Mouse (Mus musculus) midbrain, embryonic 15.5 days (tissue): Measurements from ENCODE around the gene Gkap1. TPM values are rescaled to one million over a fixed set of nuclear protein-coding genes. Genes with fewer than 3 reads are reported as not detected.

Experiments
- ATAC-seq: fragments of 200-750 bp; cut with Nextera tagmentation; replicated peaks from 2 replicates; pipeline ENCODE4 v1.8.0; 2017; ENCODE audit warnings: moderate TSS enrichment
- H3K27ac ChIP-seq: fragments of 300-500 bp; sonication (generic); 2 replicates; pipeline ENCODE4 v1.5.1; 2015; ENCODE audit warnings: mild to moderate bottlenecking, inconsistent platforms
- H3K27me3 ChIP-seq: fragments of 300-500 bp; sonication (generic); replicated peaks from 2 replicates; pipeline ENCODE4 v1.6.1; 2015; ENCODE audit warnings: inconsistent platforms
- H3K36me3 ChIP-seq: fragments of 300-500 bp; sonication (generic); replicated peaks from 2 replicates; pipeline ENCODE4 v1.6.1; 2015; ENCODE audit warnings: inconsistent platforms
- H3K4me1 ChIP-seq: fragments of 300-500 bp; sonication (generic); 2 replicates; pipeline ENCODE4 v1.6.1; 2015; ENCODE audit warnings: inconsistent platforms
- H3K4me2 ChIP-seq: fragments of 300-500 bp; sonication (generic); 2 replicates; pipeline ENCODE4 v1.6.1; 2015; ENCODE audit warnings: inconsistent platforms, mild to moderate bottlenecking, moderate library complexity
- H3K4me3 ChIP-seq: fragments of 300-500 bp; sonication (generic); 2 replicates; pipeline ENCODE4 v1.5.1; 2015; ENCODE audit warnings: mild to moderate bottlenecking, inconsistent platforms
- H3K9ac ChIP-seq: fragments of 300-500 bp; sonication (generic); 2 replicates; pipeline ENCODE4 v1.6.1; 2015; ENCODE audit warnings: mild to moderate bottlenecking, inconsistent platforms
- H3K9me3 ChIP-seq: fragments of 300-500 bp; sonication (generic); 2 replicates; pipeline ENCODE4 v1.6.1; 2016; ENCODE audit warnings: inconsistent platforms
- WGBS: fragments of 180-500 bp; shearing (Covaris S2); methylation state at CpG from one replicate; pipeline ENCODE4 v1.1.7; 2015; ENCODE audit warnings: mixed read lengths; 5-methylcytosine and 5-hydroxymethylcytosine counted together
- polyA plus RNA-seq: library from polyadenylated mRNA; unstranded; fragments of >200 nt; fragmentation: Nextera tagmentation; extraction: Ambion mirVana; gene quantifications from 2 replicates; pipeline ENCODE4 v1.2.1, GENCODE M21; 2015

Gene Gkap1
- 30.7 and 32.6 TPM in 2 replicates for polyA plus RNA-seq

DNA sequence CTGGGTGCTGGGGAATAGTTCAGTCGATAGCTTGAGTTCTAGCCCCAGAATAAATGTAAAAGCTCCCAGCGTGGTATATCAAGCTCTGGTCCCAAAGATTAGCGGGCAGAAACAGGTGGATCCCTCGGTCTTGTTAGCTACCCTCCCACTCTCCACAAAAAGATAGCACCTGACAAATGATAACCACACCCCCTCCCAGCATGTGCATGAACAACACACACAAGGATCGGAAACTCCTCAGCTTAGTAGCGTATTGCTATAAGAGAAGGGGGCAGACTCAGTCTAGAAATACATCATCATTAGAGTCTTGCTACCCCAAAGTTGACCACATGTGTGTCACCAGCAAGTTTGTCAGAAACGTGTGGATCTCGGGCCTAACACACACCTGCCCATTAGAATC lies at the start of gene Gkap1:
TSS of gene Gkap1 (minus strand) at position 101 of the 400 bp plus-strand sequence.
- peak within 1 kb of the TSS; percentile 55 for H3K9ac ChIP-seq
- no peaks in the 10 kb centered on the region for H3K9me3 ChIP-seq
- peak within 1 kb of the TSS; percentile 65 for H3K4me3 ChIP-seq
- H3K4me2 ChIP-seq: peak within 1 kb of the TSS; percentile 61
- H3K27me3 ChIP-seq: no peaks in the 10 kb centered on the region
- WGBS: 76% methylated on average over 8 of the region's 8 CpGs
- ATAC-seq: no peak
- H3K27ac ChIP-seq: peak within 1 kb of the TSS; percentile 81
- H3K4me1 ChIP-seq: peaks cover 20% of the 10 kb centered on the region
- no peaks in the 10 kb centered on the region for H3K36me3 ChIP-seq

DNA sequence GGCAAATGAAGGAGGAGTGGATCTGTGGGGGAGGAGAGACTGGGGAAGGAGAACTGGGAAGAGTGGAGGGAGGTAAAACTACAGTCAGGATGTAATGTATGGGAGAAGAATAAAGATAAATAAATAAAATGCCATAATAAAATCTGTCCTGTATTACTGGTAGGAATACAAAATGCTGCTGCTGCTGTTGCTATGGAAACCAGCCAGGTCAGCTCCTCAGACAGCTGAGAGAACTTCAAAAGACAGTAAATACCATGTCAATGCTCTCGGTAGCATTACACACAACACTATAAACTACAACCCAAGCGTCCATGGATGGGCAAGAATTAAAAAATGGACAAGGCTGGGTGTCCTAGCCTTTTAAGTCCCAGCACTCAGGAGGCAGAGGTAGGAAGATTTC lies 42.3 kb upstream of the Gkap1 start:
- no peak for ATAC-seq
- 31% methylated on average over 2 of the region's 2 CpGs for WGBS
- H3K36me3 ChIP-seq: no peaks in the 10 kb centered on the region
- no peak overlapping the region for H3K4me3 ChIP-seq
- peak overlapping the region; percentile 67 for H3K27ac ChIP-seq
- H3K9ac ChIP-seq: no peak overlapping the region
- no peaks in the 10 kb centered on the region for H3K9me3 ChIP-seq
- H3K27me3 ChIP-seq: no peaks in the 10 kb centered on the region
- H3K4me2 ChIP-seq: no peak overlapping the region
- H3K4me1 ChIP-seq: peaks cover 12% of the 10 kb centered on the region

DNA sequence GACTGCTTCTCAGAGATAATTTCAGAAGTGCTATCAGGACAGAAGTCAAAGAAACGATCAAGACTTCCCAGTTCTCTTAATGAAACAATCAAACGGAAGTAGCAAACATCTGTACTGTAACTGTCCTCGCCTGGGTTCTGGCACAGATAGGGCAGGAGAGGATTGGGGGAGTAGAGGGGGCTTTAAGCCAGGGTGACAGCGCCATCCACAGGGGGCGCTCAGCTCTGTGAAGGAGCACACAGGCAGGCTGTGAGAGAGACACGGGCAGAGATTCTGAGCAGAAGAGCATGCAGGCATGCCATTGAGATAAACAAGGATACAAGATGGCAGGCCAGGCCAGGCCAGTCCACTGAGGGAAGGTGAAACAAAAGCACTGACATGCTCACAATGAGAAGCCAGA lies 39.5 kb upstream of the Gkap1 start:
- Histone ChIP-seq H3K9me3 (no peaks in the 10 kb centered on the region), H3K4me3 (no peak overlapping the region), H3K27ac (no peak overlapping the region), H3K4me1 (peaks cover 12% of the 10 kb centered on the region), H3K27me3 (no peaks in the 10 kb centered on the region), H3K9ac (no peak overlapping the region), H3K4me2 (no peak overlapping the region), H3K36me3 (no peaks in the 10 kb centered on the region)
- no peak for ATAC-seq
- WGBS: 69% methylated on average over 6 of the region's 6 CpGs

DNA sequence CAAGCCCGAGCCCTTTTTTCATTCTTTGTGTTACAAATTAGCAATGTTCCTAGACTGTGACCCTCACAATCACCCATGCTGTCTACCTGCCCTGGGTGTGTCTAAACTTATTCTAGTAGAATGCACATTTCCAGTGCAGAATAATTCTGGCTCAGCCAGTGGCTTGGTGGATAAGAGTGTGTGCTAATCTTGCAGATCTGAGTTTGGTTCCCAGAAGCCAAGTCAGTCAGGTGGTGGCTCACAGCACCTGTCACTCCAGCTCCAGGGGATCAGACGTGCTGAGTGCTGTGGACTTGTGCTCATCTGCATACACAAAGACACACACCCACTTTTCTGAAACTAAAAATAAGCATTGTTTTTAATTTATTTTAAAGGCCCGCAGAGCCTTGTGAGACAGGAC lies 38.3 kb upstream of the Gkap1 start:
- peaks cover 12% of the 10 kb centered on the region for H3K4me1 ChIP-seq
- no peak for ATAC-seq
- no peak overlapping the region for H3K27ac ChIP-seq
- no peaks in the 10 kb centered on the region for H3K9me3 ChIP-seq
- H3K9ac ChIP-seq: no peak overlapping the region
- H3K27me3 ChIP-seq: no peaks in the 10 kb centered on the region
- H3K4me2 ChIP-seq: no peak overlapping the region
- H3K36me3 ChIP-seq: no peaks in the 10 kb centered on the region
- WGBS: 68% methylated on average over 3 of the region's 3 CpGs
- H3K4me3 ChIP-seq: no peak overlapping the region

DNA sequence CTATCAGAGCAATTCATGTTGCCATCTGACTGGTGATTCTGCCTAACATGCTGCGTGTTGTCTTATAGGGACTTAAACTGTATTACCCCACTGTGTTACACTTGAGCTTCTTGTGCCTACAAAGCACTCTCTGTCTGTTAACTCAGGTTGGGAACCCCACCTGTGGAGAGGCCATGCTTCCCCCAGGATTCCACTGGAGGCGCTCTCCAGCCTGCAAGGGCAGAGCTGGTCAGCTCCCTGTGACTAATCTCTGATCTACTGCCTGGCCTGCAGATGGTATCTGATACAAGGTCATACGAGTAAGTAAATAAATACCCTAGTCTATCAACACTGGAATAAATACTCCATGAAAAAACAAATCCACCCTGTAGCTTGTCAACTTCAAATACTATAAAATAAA lies 35.9 kb upstream of the Gkap1 start:
- Histone ChIP-seq H3K27ac (no peak overlapping the region), H3K36me3 (no peaks in the 10 kb centered on the region), H3K4me3 (no peak overlapping the region), H3K9ac (no peak overlapping the region), H3K27me3 (no peaks in the 10 kb centered on the region), H3K9me3 (no peaks in the 10 kb centered on the region), H3K4me2 (no peak overlapping the region), H3K4me1 (no peaks in the 10 kb centered on the region)
- WGBS: 38% methylated on average over 3 of the region's 3 CpGs
- ATAC-seq: no peak

DNA sequence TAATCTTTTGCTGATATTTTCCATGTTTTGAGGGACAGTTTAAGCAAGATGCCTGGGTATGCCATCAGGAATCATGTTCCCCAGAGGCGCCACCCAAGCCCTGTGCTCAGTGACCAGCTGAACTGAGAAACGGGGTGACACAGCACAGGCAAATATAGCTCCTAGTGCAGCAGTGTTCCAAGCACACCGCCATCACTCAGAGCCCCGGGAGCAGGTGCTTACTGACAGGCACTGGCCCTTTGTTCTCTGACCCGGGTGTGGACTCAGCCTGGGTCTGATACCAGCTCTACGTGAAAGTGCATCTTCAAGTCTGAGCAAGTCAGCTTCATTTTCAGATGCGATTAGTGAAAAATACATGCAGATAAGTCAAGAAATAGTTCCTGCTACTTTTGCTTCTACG lies 34.0 kb upstream of the Gkap1 start:
- no peaks in the 10 kb centered on the region for H3K27me3 ChIP-seq
- no peaks in the 10 kb centered on the region for H3K36me3 ChIP-seq
- no peak for ATAC-seq
- H3K27ac ChIP-seq: no peak overlapping the region
- H3K4me1 ChIP-seq: no peaks in the 10 kb centered on the region
- H3K4me3 ChIP-seq: no peak overlapping the region
- H3K9me3 ChIP-seq: no peaks in the 10 kb centered on the region
- H3K9ac ChIP-seq: no peak overlapping the region
- 65% methylated on average over 8 of the region's 8 CpGs for WGBS
- H3K4me2 ChIP-seq: no peak overlapping the region

DNA sequence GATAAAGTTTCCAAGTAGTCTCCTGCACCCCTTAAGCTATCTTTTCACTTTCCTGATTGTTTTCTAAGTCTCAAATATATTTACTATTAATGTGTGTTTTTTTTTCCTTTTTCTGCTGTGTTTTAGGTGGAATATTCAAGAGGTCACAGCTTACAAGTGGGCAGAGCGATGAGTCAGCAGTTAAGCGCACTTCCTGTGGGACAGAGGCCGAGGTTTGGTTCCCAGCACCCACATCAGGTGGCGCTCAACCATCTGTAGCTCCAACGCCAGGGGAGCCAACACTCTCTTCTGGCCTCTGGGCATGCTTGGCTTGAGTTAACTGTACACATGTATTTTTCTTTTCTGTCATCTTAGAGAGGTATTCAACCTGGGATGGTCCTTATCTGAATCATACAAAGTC lies 32.0 kb upstream of the Gkap1 start:
- H3K27ac ChIP-seq: no peak overlapping the region
- H3K27me3 ChIP-seq: no peaks in the 10 kb centered on the region
- H3K4me1 ChIP-seq: no peaks in the 10 kb centered on the region
- WGBS: 92% methylated on average over 5 of the region's 5 CpGs
- H3K9ac ChIP-seq: no peak overlapping the region
- H3K4me2 ChIP-seq: no peak overlapping the region
- ATAC-seq: no peak
- no peak overlapping the region for H3K4me3 ChIP-seq
- no peaks in the 10 kb centered on the region for H3K36me3 ChIP-seq
- H3K9me3 ChIP-seq: no peaks in the 10 kb centered on the region

DNA sequence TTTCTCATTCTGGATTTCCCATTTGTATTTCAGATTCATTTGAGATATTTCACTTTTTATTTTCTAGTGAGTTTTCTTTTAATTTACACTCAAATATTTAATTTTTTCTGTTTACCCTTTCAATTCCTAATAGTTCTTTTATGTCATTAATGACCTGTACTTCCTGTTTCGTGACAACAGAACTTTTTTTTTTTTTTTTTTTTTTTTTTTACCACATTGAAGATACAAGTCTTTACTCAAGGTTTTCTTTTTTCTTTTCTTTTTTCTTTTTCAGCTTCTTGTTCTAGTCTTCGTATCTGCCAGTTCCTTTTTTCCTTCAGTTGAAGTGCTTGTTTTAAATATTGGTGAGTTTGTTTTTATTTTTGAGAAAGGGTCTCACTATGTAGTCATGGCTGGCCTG lies 29.7 kb upstream of the Gkap1 start:
- Histone ChIP-seq H3K4me1 (no peaks in the 10 kb centered on the region), H3K36me3 (no peaks in the 10 kb centered on the region), H3K4me3 (no peak overlapping the region), H3K27ac (no peak overlapping the region), H3K27me3 (no peaks in the 10 kb centered on the region), H3K9ac (no peak overlapping the region), H3K4me2 (no peak overlapping the region), H3K9me3 (no peaks in the 10 kb centered on the region)
- WGBS: 92% methylated on average over 2 of the region's 2 CpGs
- ATAC-seq: no peak

DNA sequence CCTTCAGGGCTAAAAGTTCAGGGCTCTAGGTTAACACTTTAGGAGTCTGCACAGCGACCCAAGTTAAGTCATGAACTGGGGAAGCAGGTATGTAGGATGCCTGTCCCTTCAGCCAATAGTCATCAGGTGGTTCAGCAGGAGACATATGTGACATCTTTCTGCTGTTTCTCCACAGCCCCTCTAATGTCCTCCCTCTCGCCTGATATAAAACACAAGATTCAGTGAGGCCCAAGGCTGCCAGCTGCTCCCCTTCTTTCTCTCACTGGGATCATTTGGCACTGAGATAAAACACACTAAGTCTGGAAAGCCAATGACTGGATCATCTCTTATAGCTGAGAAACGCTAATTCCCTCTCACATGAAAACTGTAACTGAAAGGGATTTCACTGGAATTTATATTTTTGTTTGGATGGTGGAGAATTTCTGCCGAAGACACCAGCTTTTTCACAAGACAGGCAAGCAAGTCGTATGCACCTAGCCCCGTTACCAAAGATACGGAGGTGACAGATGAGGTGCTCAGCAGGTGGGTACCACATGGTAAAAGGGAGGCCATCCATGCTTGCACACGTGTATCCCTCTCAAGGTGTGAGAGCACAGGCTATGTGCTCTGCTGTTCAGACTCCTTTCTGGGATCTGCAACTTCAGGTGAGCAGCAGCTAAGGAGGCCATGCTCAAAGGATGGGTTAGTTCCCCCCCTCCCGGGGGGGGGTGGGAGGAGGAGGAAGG lies 27.1 kb upstream of the Gkap1 start:
- H3K27ac ChIP-seq: no peak overlapping the region
- ATAC-seq: no peak
- H3K9me3 ChIP-seq: no peaks in the 10 kb centered on the region
- no peak overlapping the region for H3K4me2 ChIP-seq
- H3K4me3 ChIP-seq: no peak overlapping the region
- H3K27me3 ChIP-seq: no peaks in the 10 kb centered on the region
- no peak overlapping the region for H3K9ac ChIP-seq
- no peaks in the 10 kb centered on the region; the same call in 1 of the 2 replicates for H3K4me1 ChIP-seq
- no peaks in the 10 kb centered on the region for H3K36me3 ChIP-seq
- 88% methylated on average over 9 of the region's 9 CpGs for WGBS

DNA sequence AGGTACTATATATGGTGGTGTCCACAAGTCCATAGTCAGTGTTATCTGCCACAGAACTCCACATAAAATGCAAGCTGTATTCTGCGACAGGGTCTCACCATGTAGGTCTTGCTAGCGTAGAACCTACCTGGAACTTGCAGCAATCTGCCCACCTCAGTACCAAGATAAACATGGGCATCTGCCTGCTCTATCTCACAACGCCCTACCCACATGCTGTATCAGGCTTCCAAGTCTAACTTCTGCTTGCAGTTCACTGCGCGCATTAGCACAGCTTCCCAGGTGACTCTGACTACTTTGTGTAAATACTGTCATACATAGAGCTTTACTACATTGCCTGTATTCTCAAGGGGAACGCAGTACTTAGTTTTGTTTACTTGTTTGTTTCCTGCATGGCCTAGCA lies 26.5 kb upstream of the Gkap1 start:
- no peak for ATAC-seq
- no peaks in the 10 kb centered on the region; the same call in 1 of the 2 replicates for H3K4me1 ChIP-seq
- 96% methylated on average over 6 of the region's 6 CpGs for WGBS
- no peak overlapping the region for H3K4me3 ChIP-seq
- no peaks in the 10 kb centered on the region for H3K9me3 ChIP-seq
- H3K27ac ChIP-seq: no peak overlapping the region
- H3K9ac ChIP-seq: no peak overlapping the region
- no peak overlapping the region for H3K4me2 ChIP-seq
- no peaks in the 10 kb centered on the region for H3K36me3 ChIP-seq
- no peaks in the 10 kb centered on the region for H3K27me3 ChIP-seq

DNA sequence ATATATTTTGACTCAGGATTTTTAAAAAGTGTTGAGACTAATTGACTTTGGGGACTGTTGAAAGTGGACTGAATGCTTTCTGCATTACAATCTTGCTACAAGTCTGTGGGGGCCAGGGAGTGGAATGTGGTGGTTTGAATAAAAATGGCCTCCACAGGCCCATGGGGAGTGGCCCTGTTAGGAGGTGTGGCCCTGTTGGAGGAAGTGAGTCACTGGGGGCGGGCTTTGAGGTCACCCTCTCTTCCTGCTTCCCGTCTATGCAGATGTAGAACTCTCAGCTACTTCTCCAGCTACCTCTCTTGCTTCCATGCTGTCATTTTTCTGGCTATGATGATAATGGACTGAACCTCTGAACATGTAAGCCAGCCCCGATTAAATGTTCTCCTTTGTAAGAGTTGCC lies 23.3 kb upstream of the Gkap1 start:
- ATAC-seq: no peak
- H3K4me2 ChIP-seq: no peak overlapping the region
- no peaks in the 10 kb centered on the region for H3K27me3 ChIP-seq
- no peak overlapping the region for H3K9ac ChIP-seq
- no peaks in the 10 kb centered on the region; the same call in 1 of the 2 replicates for H3K4me1 ChIP-seq
- H3K4me3 ChIP-seq: no peak overlapping the region
- H3K36me3 ChIP-seq: no peaks in the 10 kb centered on the region
- 95% methylated on average over 3 of the region's 3 CpGs for WGBS
- H3K9me3 ChIP-seq: no peaks in the 10 kb centered on the region
- no peak overlapping the region for H3K27ac ChIP-seq

DNA sequence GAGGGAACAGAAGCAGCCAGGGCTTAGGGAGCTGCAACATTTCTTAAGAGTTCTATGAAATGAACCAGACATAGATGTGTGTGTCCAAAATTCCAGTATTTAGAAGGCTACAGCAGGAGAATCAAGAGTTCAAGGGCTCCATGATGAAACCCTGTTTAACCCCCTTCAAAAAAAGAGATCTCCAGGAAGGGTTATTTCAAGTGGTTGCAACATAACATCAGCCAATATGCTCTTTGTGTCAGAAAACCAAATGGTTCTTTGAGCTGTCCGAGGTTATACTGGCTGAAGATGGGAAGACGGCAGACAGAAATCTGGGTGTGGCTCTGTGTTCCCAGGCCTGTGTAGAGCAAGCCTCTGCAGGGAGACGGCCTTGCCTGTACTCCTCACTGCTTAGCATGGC lies 20.1 kb upstream of the Gkap1 start:
- 76% methylated on average over 3 of the region's 3 CpGs for WGBS
- H3K27ac ChIP-seq: no peak overlapping the region
- H3K4me2 ChIP-seq: no peak overlapping the region
- no peak overlapping the region for H3K4me3 ChIP-seq
- H3K27me3 ChIP-seq: no peaks in the 10 kb centered on the region
- no peaks in the 10 kb centered on the region for H3K9me3 ChIP-seq
- no peak for ATAC-seq
- no peak overlapping the region for H3K9ac ChIP-seq
- H3K36me3 ChIP-seq: no peaks in the 10 kb centered on the region
- no peaks in the 10 kb centered on the region; the same call in 1 of the 2 replicates for H3K4me1 ChIP-seq

DNA sequence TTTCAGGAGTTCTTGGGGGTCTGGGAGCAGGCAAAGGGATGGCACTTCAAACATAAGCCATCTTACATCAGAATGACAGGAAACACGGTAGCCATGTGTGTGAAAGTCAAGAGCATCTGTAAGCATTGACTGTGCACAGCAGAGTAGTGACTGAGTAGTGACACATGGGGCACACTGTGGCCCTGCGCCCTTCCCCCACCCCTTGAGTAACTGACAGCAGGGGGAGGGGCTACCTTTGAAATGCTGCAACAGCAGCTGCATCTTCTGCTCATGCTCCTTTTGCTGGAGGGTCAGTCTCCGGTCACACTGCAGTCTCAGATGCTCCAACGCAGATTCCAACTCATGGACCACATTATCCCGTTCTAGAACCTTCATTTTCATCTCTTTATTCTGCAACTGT lies 17.3 kb upstream of the Gkap1 start:
- Histone ChIP-seq H3K27ac (no peak overlapping the region), H3K9me3 (no peaks in the 10 kb centered on the region), H3K9ac (no peak overlapping the region), H3K4me1 (no peaks in the 10 kb centered on the region), H3K4me3 (no peak overlapping the region), H3K36me3 (no peaks in the 10 kb centered on the region), H3K27me3 (no peaks in the 10 kb centered on the region), H3K4me2 (no peak overlapping the region)
- 21% methylated on average over 5 of the region's 5 CpGs for WGBS
- no peak for ATAC-seq
